Mouse (Mus musculus): ENCODE measurements around the gene Nudt11.
"Not testable (repeated sequence)": the region's sequence is repeated elsewhere in the genome, so short reads cannot be mapped to it uniquely, and the experiment has no call there.

Nudt11 gene

GRCm38 (mm10) chrX:6047066-6047935 lies at the start of gene Nudt11:
Nudt11 (plus strand) TSS chrX:6047453.
- DNase-seq (ENCODE audit: low read depth), result not testable (repeated sequence)

- DNase-seq (ENCODE audit: low read depth), result not testable (repeated sequence)
Measured at GRCm38 (mm10) chrX:6047936-6048614, 822 bp downstream of the Nudt11 start.

GRCm38 (mm10) chrX:6061563-6061962 lies 14.3 kb downstream of the Nudt11 start:
- no peak for DNase-seq (ENCODE audit: low read depth)

GRCm38 (mm10) chrX:6082954-6083680 lies 35.9 kb downstream of the Nudt11 start, which contains the start of gene AU022751:
AU022751 (minus strand) TSS chrX:6083419.
- DNase-seq (ENCODE audit: low read depth), result no peak

GRCm38 (mm10) chrX:6091547-6091946 lies 44.3 kb downstream of the Nudt11 start:
- no peak for DNase-seq (ENCODE audit: low read depth)

GRCm38 (mm10) chrX:6091996-6092757 lies 44.9 kb downstream of the Nudt11 start:
- no peak for DNase-seq (ENCODE audit: low read depth)
